Mouse (Mus musculus) lung, adult 2 months (tissue): Measurements from ENCODE around the gene Cdc42se2.

ENCODE experiments used
- CTCF ChIP-seq: fragments of 200-500 bp; IDR thresholded peaks from 2 replicates; pipeline ENCODE4 v1.5.1; 2011; ENCODE audit warnings: mild to moderate bottlenecking, low read length, control low read depth; ENCODE audit not compliant: insufficient read depth
- POLR2A ChIP-seq: fragments of 200-500 bp; IDR thresholded peaks from 2 replicates; pipeline ENCODE4 v1.6.1; 2011; ENCODE audit warnings: low read depth, mild to moderate bottlenecking, control low read depth, low read length, borderline replicate concordance; ENCODE audit errors: extremely low read depth

GRCm38 (mm10) chr11:54777387-54778130 lies 9.9 kb downstream of the Cdc42se2 start:
- no peak for TF ChIP-seq CTCF
- TF ChIP-seq POLR2A: no peak
